Mouse (Mus musculus): ENCODE measurements around the gene Bcl2l2.
A peak's percentile ranks its signal among the peaks of the same experiment; 100 is the strongest.

Bcl2l2 gene

GRCm38 (mm10) chr14:54883154-54884021, at the start of gene Bcl2l2, which contains the start of gene Gm20521:
Bcl2l2 (plus strand) TSS chr14:54883377.
Gm20521 (plus strand) TSS chr14:54883441.
- DNase-seq (ENCODE audit: low read depth, low spot score): peak; percentile 64

GRCm38 (mm10) chr14:54843461-54843860, 39.7 kb upstream of the Bcl2l2 start:
- peak; percentile 63 for DNase-seq (ENCODE audit: low read depth, low spot score)

DNA sequence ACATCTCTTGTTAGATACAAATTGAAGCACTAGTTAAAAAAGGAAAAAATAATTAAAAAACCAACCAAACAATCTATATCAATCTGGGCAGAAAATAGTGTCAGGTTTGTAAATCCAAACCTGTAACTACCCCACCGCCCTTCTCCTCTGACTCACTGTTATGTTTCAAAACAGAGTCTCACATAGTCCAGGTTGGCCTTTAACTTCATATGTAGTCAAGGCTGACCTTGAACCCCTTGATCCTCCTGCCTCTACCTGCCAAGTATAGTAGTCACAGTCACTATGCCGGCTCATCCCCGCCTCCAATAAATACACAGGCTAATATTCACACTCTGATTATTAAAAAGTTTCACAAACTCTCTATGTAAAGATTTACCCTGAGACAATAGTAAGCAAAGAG, 27.5 kb upstream of the Bcl2l2 start:
- DNase-seq (ENCODE audit: low read depth, low spot score): no peak

- DNase-seq (ENCODE audit: low read depth, low spot score): no peak
Observed at GRCm38 (mm10) chr14:54856703-54857102, 26.5 kb upstream of the Bcl2l2 start.

- DNase-seq (ENCODE audit: low read depth, low spot score): no peak
Observed at GRCm38 (mm10) chr14:54857891-54858290, 25.3 kb upstream of the Bcl2l2 start.

DNA sequence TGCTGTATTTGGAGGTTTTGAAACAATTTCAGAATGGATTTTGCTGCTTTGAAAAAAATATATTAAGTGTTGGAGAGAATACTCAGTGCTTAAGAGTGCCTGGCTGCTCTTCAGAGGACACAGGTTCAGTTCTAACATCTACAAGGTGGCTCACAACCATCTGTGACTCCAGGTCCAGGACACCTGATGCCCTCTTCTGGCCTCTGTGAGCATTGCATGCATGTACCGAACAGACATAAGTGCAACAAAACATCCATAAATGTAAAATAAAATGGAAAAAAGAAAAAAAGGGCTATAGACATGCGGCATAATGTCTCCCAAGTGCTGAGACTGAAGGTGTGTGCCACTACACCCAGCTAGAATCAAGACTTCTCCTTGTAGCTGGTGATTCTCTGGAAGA, 22.7 kb upstream of the Bcl2l2 start:
- DNase-seq (ENCODE audit: low read depth, low spot score): peak; percentile 81

GRCm38 (mm10) chr14:54863501-54864312, 19.5 kb upstream of the Bcl2l2 start:
- DNase-seq (ENCODE audit: low read depth, low spot score): peak; percentile 89

GRCm38 (mm10) chr14:54864313-54865036, 18.7 kb upstream of the Bcl2l2 start:
- peak; percentile 37 for DNase-seq (ENCODE audit: low read depth, low spot score)

- no peak for DNase-seq (ENCODE audit: low read depth, low spot score)
Observed at GRCm38 (mm10) chr14:54865626-54866025, 17.6 kb upstream of the Bcl2l2 start.

GRCm38 (mm10) chr14:54866268-54866667, 16.9 kb upstream of the Bcl2l2 start:
- DNase-seq (ENCODE audit: low read depth, low spot score): no peak

DNA sequence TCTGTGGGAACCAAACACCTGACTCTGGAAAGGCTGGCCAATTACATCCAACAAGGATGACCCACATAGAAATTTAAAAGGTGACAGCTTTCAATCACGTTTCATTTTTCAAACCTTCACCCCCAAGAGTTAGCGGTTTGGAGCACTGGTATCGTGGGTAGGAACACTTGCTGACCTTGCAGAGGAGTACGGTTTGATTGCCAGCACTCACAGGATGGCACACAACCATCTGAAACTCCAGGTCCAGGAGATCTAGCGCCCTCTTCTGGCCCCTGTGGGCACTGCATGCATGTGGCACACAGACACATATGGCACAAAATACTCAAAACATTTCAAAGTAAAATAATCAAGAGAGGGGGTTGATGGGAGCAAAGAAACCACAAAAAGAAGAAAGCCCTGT, 16.2 kb upstream of the Bcl2l2 start:
- peak; percentile 75 for DNase-seq (ENCODE audit: low read depth, low spot score)

- DNase-seq (ENCODE audit: low read depth, low spot score): no peak
Observed at GRCm38 (mm10) chr14:54868026-54868425, 15.2 kb upstream of the Bcl2l2 start.

DNA sequence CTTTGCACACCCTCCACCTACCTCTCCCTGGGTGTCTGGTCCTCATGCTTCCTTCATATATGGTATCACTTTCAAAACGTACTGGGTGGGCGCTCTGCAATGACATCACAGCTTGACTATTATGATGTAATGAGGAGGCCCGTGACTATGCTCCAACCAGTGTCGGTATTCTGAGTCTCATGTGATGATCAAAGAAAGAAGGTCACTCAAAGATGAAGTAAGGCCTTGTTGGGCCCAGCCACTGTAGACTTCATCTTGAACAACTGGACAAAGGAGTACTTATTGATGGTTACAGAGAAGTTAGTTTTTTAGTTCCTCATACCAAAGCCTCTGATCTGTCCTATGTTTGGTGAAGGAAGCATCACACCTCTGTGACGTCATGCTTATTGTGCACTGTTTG, 12.3 kb upstream of the Bcl2l2 start, which contains the start of gene Homez:
TSS of gene Homez (minus strand) at position 101 of the 400 bp plus-strand sequence.
- DNase-seq (ENCODE audit: low read depth, low spot score): no peak

GRCm38 (mm10) chr14:54874165-54874564, 9.0 kb upstream of the Bcl2l2 start:
- DNase-seq (ENCODE audit: low read depth, low spot score): no peak

GRCm38 (mm10) chr14:54875844-54876538, 7.2 kb upstream of the Bcl2l2 start:
- DNase-seq (ENCODE audit: low read depth, low spot score): no peak

DNA sequence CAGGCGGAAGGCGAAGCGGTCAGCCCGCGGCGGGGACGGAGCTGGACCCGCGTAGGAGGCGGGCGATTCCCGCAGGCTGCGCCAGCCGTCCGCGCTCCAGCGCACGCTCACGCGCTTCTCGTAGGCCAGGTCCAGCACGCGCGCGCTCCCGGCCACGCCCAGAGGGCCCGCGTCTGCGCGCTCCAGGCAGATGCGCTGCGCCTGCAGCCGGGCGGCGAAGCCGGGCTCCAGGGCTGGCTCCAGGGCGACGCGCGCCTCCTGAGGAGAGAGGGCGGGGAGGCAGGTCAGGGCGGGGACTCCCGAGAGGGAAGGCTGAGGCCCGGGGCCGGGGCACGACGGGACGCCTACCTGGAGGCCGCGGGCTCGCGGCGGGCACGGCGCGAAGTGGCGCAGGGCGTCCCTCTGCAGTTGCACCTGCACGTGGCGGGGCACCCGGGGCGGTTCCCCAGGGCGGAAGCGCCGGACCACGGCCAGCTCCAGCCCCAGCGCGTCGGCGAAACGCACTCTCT, 6.6 kb upstream of the Bcl2l2 start:
- DNase-seq (ENCODE audit: low read depth, low spot score): peak; percentile 89

- peak; percentile 75 for DNase-seq (ENCODE audit: low read depth, low spot score)
Observed at GRCm38 (mm10) chr14:54877048-54877715, 6.0 kb upstream of the Bcl2l2 start, which contains the start of gene Ppp1r3e. Ppp1r3e (minus strand) TSS chr14:54877550.

DNA sequence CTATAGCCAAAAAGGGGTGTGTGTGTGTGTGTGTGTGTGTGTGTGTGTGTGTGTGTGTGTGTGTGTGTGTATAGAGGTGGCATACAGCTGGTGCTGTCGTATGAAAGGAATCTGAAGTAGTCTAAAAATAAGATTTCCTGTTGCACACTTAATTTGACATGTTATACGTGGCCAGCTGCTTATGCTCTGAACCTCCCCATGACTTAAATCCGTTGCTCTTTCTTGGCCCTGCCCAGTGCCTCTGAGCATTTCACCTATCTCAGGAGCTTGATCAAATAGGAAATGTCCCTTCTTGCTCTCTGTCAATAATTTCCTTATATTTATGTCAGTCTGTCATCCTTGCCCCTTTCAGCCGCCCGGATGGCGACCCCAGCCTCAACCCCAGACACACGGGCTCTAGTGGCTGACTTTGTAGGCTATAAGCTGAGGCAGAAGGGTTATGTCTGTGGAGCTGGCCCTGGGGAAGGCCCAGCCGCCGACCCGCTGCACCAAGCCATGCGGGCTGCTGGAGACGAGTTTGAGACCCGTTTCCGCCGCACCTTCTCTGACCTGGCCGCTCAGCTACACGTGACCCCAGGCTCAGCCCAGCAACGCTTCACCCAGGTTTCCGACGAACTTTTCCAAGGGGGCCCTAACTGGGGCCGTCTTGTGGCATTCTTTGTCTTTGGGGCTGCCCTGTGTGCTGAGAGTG, 990 bp downstream of the Bcl2l2 start:
- no peak for DNase-seq (ENCODE audit: low read depth, low spot score)

DNA sequence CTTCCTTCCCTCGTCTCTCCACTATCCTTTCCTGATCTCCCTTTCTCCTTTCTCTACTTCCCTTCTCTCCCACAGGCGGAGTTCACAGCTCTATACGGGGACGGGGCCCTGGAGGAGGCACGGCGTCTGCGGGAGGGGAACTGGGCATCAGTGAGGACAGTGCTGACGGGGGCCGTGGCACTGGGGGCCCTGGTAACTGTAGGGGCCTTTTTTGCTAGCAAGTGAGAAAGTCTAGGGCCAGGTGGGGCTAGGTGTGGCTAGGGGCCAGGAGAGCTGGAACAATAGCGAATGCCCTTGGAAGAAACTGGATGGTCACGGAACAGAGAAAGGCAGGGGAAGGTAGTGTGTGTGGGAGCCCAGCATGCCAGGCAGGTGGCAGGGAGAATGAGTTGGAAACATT, 2.1 kb downstream of the Bcl2l2 start:
- no peak for DNase-seq (ENCODE audit: low read depth, low spot score)

DNA sequence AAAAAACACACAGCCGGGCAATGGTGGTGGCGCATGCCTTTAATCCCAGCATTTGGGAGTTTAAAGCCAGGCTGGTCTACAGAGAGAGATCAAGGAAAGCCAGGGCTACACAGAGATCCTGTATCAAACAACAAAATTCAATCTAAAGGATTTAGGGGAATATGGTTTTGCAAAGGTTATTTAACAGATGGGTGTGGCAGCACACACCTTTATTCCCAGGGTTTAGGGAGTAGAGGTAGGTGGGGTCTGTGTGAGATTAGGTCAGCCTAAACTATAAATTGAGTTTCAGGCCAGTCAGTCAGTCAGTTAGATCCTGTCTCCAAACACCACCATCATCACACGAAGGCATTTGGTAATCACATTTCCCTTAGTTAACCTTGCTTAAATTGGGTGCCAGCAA, 9.0 kb downstream of the Bcl2l2 start, which contains the start of gene Pabpn1:
TSS of gene Pabpn1 (plus strand) at position 301 of the 400 bp plus-strand sequence.
- no peak for DNase-seq (ENCODE audit: low read depth, low spot score)
